Mouse (Mus musculus) thymus, postnatal 10 days (tissue): Measurements from ENCODE around the gene Atp23.

Source experiments
- DNase-seq, 2 experiments: peaks; one replicate each; pipeline ENCODE4 v3.0.0; 2021; ENCODE audit warnings: low spot score in 2 of 2

The Atp23 gene

GRCm38 (mm10) chr10:126911479-126911878, 10.3 kb upstream of the Atp23 start:
- DNase-seq: no peak

DNA sequence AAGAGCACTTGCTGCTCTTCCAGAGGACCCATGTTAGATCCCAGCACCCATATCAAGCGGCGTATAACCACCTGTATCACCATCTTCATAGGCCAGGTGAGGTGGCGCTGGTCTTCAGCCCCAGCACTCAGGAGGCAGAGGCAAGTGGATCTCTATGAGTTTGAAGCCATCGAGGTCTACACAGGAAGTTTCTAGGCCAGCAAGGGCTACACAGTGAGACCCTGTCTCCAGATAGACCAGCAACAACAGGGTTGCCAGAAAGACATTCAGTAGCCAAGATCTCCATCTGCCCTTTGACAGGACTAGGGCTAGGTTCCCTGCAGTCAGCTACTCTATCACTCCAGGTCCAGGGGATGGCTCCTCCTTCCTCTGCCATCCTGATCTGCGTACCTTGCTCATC, 5.7 kb upstream of the Atp23 start:
- DNase-seq: no peak

GRCm38 (mm10) chr10:126905650-126906075, 4.5 kb upstream of the Atp23 start:
- peak; percentile 71 to 82 for DNase-seq

DNA sequence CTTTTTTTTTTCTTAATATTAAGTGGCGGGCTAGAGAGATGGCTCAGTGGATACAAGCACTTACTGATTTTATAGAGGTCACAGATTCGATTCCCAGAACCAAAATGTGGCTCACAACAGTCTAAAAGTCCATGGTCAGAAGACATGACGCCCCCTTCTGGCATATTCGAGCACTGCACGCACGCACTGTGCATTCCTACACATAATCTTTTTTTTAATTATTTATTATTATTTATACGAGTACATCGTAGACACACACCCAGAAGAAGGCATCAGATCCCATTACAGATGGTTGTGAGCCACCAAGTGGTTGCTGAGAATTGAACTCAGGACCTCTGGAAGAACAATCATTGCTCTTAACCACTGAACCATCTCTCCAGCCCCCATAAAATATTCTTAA, 3.9 kb upstream of the Atp23 start:
- DNase-seq: no peak

DNA sequence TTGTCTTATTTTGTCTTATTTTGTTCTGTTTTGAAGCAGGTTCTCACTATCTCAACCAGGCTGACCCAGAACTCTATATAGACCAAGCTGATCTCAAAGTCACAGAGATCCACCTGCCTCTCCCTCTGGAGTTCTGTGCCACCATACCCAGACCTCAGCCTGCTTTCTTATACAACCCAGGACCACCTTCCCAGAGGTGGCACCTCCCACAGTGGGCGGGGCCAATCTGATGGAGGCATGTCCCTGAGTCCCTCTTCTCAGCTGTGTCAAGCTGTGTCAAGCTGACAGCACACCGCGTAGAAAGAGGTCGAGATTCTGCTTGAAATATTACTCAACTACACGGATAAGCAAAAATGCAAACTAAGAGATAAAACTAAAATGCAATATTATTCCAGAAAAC, 3.1 kb upstream of the Atp23 start:
- DNase-seq: no peak

GRCm38 (mm10) chr10:126901488-126901843, 311 bp upstream of the Atp23 start:
- no peak for DNase-seq

- no peak for DNase-seq
Observed at GRCm38 (mm10) chr10:126895891-126896290, 5.3 kb downstream of the Atp23 start.

DNA sequence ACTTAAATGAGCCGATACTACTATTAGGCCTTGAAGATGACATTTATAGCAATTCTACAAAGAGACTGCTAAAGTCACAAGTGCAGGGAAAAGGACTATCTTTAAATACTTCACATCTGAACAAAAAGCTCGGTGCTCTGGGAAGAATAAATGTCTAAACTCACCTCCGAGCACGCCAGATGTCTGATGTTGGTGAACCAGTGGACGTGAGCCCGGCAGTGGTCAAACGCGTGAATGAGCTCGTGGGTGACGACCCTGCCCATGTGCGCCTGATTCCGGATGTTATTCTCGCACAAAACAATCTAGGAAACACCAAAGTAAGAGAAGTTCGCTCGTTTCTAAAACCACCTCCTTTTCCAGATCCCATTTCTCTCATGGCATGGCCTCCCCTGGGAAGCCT, 7.1 kb downstream of the Atp23 start:
- no peak for DNase-seq

DNA sequence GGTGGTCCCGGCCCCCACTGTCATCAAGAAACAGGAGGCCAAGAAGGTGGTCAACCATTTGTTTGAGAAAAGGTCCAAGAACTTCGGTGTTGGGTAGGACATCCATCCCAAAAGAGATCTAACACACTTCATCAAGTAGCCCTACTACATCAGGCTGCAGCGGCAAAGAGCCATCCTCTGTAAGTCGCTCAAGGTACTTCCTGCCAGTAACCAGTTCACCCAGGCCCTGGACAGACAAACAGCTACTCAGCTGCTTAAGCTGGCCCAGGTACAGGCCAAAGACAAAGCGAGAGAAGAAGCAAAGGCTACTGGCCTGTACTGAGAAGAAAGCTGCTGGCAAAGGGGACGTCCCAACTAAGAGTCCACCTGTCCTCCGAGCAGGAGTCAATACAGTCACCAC, 8.0 kb downstream of the Atp23 start:
- no peak for DNase-seq

GRCm38 (mm10) chr10:126873755-126874154, 27.4 kb downstream of the Atp23 start:
- no peak for DNase-seq

- DNase-seq: no peak
Observed at GRCm38 (mm10) chr10:126872256-126872655, 28.9 kb downstream of the Atp23 start.

DNA sequence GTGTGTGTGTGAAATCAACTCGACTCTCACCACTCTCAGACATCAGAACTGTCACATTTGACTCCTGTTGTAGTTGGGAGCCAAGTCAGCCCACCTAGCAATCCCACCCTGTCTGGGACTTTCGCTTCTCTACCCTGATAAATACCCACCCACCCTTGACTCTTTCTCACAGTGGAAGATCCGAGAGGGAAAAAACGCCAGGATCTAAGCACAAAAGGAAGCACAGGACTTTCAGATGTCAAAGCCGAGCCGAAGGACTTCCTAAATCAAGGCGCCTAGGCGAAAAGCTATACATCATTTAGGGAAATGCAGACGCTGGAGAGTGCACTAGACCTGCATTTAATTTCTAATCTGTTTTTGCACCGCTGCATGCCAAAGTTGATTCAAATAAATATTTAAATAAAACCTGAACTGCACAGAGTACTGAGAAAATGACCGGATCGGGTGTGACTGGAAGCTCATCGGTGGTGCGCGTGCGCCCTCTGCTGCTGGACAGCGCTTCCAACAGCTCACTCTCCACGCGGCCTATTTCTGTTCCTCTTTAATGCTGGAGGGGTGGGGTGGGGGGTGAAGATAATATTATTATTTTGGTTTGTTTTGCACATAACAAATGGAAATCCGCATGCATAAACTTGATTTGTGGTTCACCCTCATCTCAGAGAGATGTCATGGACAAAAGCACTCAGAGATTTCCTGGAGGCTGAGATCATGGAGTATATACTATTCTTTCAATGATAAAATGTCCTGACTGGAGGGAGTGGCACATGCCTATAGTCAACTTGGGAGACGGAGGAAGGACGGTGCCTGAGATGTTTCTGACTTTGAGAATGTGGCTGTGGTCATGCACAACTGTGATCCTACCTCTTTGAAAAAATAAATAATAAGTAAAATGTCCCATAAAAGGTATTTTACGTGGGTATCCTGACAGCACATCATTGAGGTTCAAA, 31.5 kb downstream of the Atp23 start:
- DNase-seq: peak in 1 of 2 experiments; percentile 54

- no peak for DNase-seq
Observed at GRCm38 (mm10) chr10:126865284-126865683, 35.9 kb downstream of the Atp23 start.

DNA sequence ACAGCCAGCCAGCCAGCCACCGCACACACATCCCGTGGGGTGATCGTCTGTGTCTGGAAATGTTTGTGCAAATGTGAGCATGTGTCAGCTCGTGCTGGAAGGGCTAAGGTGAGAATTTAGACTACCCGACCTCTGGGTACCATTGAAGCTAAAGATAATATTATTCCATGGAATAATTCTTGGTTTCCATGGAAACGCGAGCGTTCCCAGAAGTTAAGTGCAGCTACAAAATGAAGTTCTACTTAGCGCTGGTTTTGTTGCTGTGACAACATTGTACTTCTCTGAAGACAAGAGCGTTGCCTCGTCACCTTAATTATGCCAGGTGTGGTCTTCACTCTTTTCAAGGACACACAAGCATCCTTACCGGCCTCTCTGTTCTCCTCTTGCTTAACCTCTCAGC, 39.0 kb downstream of the Atp23 start:
- no peak for DNase-seq

GRCm38 (mm10) chr10:126853286-126853685, 47.9 kb downstream of the Atp23 start:
- peak in 1 of 2 experiments; percentile 12 for DNase-seq

- DNase-seq: no peak
Observed at GRCm38 (mm10) chr10:126845309-126845911, 55.7 kb downstream of the Atp23 start.

GRCm38 (mm10) chr10:126844689-126845088, 56.5 kb downstream of the Atp23 start:
- DNase-seq: peak in 1 of 2 experiments; percentile 16

GRCm38 (mm10) chr10:126840266-126840665, 60.9 kb downstream of the Atp23 start:
- no peak for DNase-seq

- DNase-seq: no peak
Observed at GRCm38 (mm10) chr10:126833006-126833405, 68.1 kb downstream of the Atp23 start.

- DNase-seq: no peak
Observed at GRCm38 (mm10) chr10:126831329-126831728, 69.8 kb downstream of the Atp23 start.

GRCm38 (mm10) chr10:126828618-126829017, 72.5 kb downstream of the Atp23 start:
- DNase-seq: no peak

- DNase-seq: no peak
Observed at GRCm38 (mm10) chr10:126827941-126828593, 73.1 kb downstream of the Atp23 start.

GRCm38 (mm10) chr10:126826982-126827381, 74.2 kb downstream of the Atp23 start:
- DNase-seq: no peak
